Mouse (Mus musculus) CH12.LX (cell line): ENCODE measurements around the gene P4ha1. TPM values are rescaled to one million over a fixed set of nuclear protein-coding genes. Genes with fewer than 3 reads are reported as not detected.

ENCODE experiments used
- DNase-seq: peaks from one replicate; pipeline ENCODE4 v3.0.0-alpha.2; 2013; ENCODE audit errors: extremely low read depth
- H3K27ac ChIP-seq: 2 replicates; pipeline ENCODE4 v1.5.1; 2012; ENCODE audit warnings: low read depth, mild to moderate bottlenecking, control low read depth, moderate library complexity; ENCODE audit not compliant: insufficient read depth
- H3K27me3 ChIP-seq: replicated peaks from 2 replicates; pipeline ENCODE3; 2012; ENCODE audit warnings: inconsistent platforms
- H3K36me3 ChIP-seq, 2 experiments: replicated peaks in 1 of 2; 2 replicates each; pipeline versions ENCODE3 to v1.6.1; 2012; ENCODE audit warnings: inconsistent platforms in 1 of 2, low read length in 1 of 2, mild to moderate bottlenecking in 1 of 2, mixed read lengths in 1 of 2, moderate library complexity in 1 of 2; ENCODE audit not compliant: control insufficient read depth in 1 of 2, insufficient read depth in 1 of 2
- H3K4me1 ChIP-seq, 2 experiments: 2 replicates each; pipeline ENCODE4 v1.6.1; 2012; ENCODE audit warnings: inconsistent platforms in 1 of 2, moderate library complexity in 1 of 2; ENCODE audit not compliant: insufficient read depth in 2 of 2, control insufficient read depth in 1 of 2
- H3K4me2 ChIP-seq: 2 replicates; pipeline ENCODE4 v1.6.1; 2012; ENCODE audit warnings: low read depth, mild to moderate bottlenecking, control low read depth; ENCODE audit not compliant: poor library complexity, insufficient read depth, severe bottlenecking
- H3K4me3 ChIP-seq, 3 experiments: fragments of 150-350 bp in 1 of 3; sonication (generic) in 1 of 3; replicated peaks in 1 of 3; 2 replicates each; pipeline versions ENCODE3 to v1.5.1; 2011 to 2012; ENCODE audit warnings: low read depth in 2 of 3, low read length in 2 of 3, mild to moderate bottlenecking in 2 of 3, moderate library complexity in 2 of 3, control low read depth in 1 of 3, improper control_type of control experiment in 1 of 3, inconsistent platforms in 1 of 3, mixed read lengths in 1 of 3; ENCODE audit not compliant: poor library complexity in 1 of 3
- H3K79me2 ChIP-seq: replicated peaks from 2 replicates; pipeline ENCODE4 v1.6.1; 2012; ENCODE audit warnings: mild to moderate bottlenecking, moderate library complexity; ENCODE audit not compliant: control insufficient read depth, poor library complexity, insufficient read depth, severe bottlenecking; ENCODE audit errors: extremely low read depth
- H3K9ac ChIP-seq: 2 replicates; pipeline ENCODE4 v1.6.1; 2012; ENCODE audit warnings: low read depth, mild to moderate bottlenecking, control low read depth, moderate library complexity; ENCODE audit not compliant: insufficient read depth
- H3K9me3 ChIP-seq: replicated peaks from 2 replicates; pipeline ENCODE3; 2012; ENCODE audit warnings: low read length, inconsistent platforms, mixed read lengths
- BHLHE40 ChIP-seq: IDR thresholded peaks from 2 replicates; pipeline ENCODE4 v1.6.1; 2011; ENCODE audit warnings: mild to moderate bottlenecking, low read depth, low read length, improper control_type of control experiment
- E2F4 ChIP-seq: IDR thresholded peaks from 2 replicates; pipeline ENCODE4 v1.6.1; 2011; ENCODE audit warnings: low read depth, low read length, improper control_type of control experiment; ENCODE audit not compliant: insufficient replicate concordance
- ETS1 ChIP-seq: conservative IDR thresholded peaks from 2 replicates; pipeline ENCODE4 v1.6.1; 2012; ENCODE audit warnings: low read depth, mild to moderate bottlenecking, inconsistent platforms, low read length, improper control_type of control experiment, moderate library complexity
- GABPA ChIP-seq: IDR thresholded peaks from 2 replicates; pipeline ENCODE4 v1.6.1; 2012; ENCODE audit warnings: low read depth, low read length, improper control_type of control experiment, inconsistent platforms; ENCODE audit not compliant: insufficient replicate concordance
- IRF4 ChIP-seq: IDR thresholded peaks from 2 replicates; pipeline ENCODE4 v1.6.1; 2014; ENCODE audit warnings: low read depth, mild to moderate bottlenecking, inconsistent platforms, low read length, improper control_type of control experiment
- MAX ChIP-seq: IDR thresholded peaks from 2 replicates; pipeline ENCODE4 v1.6.1; 2011; ENCODE audit warnings: low read length, improper control_type of control experiment
- MXI1 ChIP-seq: IDR thresholded peaks from 2 replicates; pipeline ENCODE4 v1.6.1; 2011; ENCODE audit warnings: mild to moderate bottlenecking, low read depth, low read length, improper control_type of control experiment
- PAX5 ChIP-seq: IDR thresholded peaks from 2 replicates; pipeline ENCODE4 v1.6.1; 2012; ENCODE audit warnings: low read length, inconsistent platforms, mixed read lengths
- TCF12 ChIP-seq: IDR thresholded peaks from 2 replicates; pipeline ENCODE4 v1.6.1; 2014; ENCODE audit warnings: low read depth, mild to moderate bottlenecking, inconsistent platforms, low read length, improper control_type of control experiment
- UBTF ChIP-seq: IDR thresholded peaks from 2 replicates; pipeline ENCODE4 v1.6.1; 2012; ENCODE audit warnings: low read depth, mild to moderate bottlenecking, inconsistent platforms, low read length, improper control_type of control experiment, moderate library complexity
- USF2 ChIP-seq: conservative IDR thresholded peaks from 2 replicates; pipeline ENCODE4 v1.6.1; 2011; ENCODE audit warnings: low read depth, low read length, improper control_type of control experiment
- ZC3H11A ChIP-seq: IDR thresholded peaks from 2 replicates; pipeline ENCODE4 v1.6.1; 2012; ENCODE audit warnings: low read depth, mild to moderate bottlenecking, inconsistent platforms, low read length, improper control_type of control experiment
- ZKSCAN1 ChIP-seq: IDR thresholded peaks from 2 replicates; pipeline ENCODE4 v1.6.1; 2012; ENCODE audit warnings: low read depth, inconsistent platforms, low read length, improper control_type of control experiment, borderline replicate concordance
- ZMIZ1 ChIP-seq: IDR thresholded peaks from 2 replicates; pipeline ENCODE4 v1.6.1; 2012; ENCODE audit warnings: low read depth, mild to moderate bottlenecking, inconsistent platforms, low read length, improper control_type of control experiment
- ZNF384 ChIP-seq: IDR thresholded peaks from 2 replicates; pipeline ENCODE4 v1.6.1; 2012; ENCODE audit warnings: low read depth, low read length, improper control_type of control experiment, inconsistent platforms
- dilution Hi-C: fragments of 300-500 bp; cut with MboI; formaldehyde crosslinking; loops from 2 replicates; pipeline ENCODE4 v1.14.3; 2020; ENCODE audit warnings: low sequenced_read_pairs; ENCODE audit not compliant: extremely low pct_unique_long_range_greater_than_20kb, extremely low pct_ligation_motif_present
- in situ Hi-C: fragments of 300-500 bp; cut with MboI; formaldehyde crosslinking; loops from 3 replicates; pipeline ENCODE4 v1.14.3; 2019; ENCODE audit warnings: low sequenced_read_pairs, low pct_ligation_motif_present, low pct_unique_long_range_greater_than_20kb, mixed read lengths
- polyA plus RNA-seq: library from polyadenylated mRNA; unstranded; fragments of >175 nt; gene quantifications from 2 replicates; pipeline ENCODE4 v1.2.1, GENCODE M21; 2012; ENCODE audit warnings: low read depth; ENCODE audit not compliant: insufficient read length
- total RNA-seq, 2 experiments: library from RNA; depleted of rRNA; stranded (reverse); fragments of 300-350 nt in 1 of 2; fragments of >200 nt in 1 of 2; gene quantifications; 2 replicates each; pipeline ENCODE4 v1.2.3; 2012 to 2014

Gene P4ha1
- total and polyA plus RNA-seq, 3 experiments, result 38.4 to 138 (median 87.2) TPM

DNA sequence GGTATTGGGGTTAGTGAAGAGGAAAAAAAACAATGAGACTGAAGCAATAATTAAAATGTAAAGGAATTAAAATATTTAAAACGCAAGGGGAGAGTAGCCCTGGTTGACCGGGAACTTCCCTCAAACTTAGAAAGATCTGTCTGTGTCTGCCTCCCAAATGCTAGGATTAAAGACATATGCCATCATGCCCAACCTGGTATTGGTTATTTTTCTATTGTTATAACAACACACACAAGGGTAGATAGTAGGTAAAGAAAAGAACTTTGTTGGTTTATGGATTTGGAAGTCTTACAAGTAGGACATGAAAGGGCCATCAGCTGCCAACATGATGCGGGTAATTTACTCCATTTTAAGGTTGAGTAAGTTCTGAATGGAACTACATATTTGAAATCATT lies 4.2 kb downstream of the P4ha1 start:
- no peak for DNase-seq
- Histone ChIP-seq H3K4me2 (no peak overlapping the region), H3K9me3 (no peaks in the 10 kb centered on the region), H3K4me1 (peaks cover 0 to 54% of the 10 kb centered on the region in 2 experiments; a peak in 2 of 4 replicates), H3K36me3 (peaks cover 0 to 15% of the 10 kb centered on the region in 2 experiments), H3K9ac (no peak overlapping the region), H3K4me3 (no peak overlapping the region), H3K27ac (no peak overlapping the region), H3K79me2 (peaks cover 54% of the 10 kb centered on the region), H3K27me3 (no peaks in the 10 kb centered on the region)
- dilution Hi-C loops, result no loop called here
- in situ Hi-C loops, result no loop called here
- TF ChIP-seq UBTF (no peak), ZMIZ1 (no peak), MAX (no peak), GABPA (no peak), IRF4 (no peak), USF2 (no peak), TCF12 (no peak), ZKSCAN1 (no peak), E2F4 (no peak), ZNF384 (no peak), MXI1 (no peak), ZC3H11A (no peak)

DNA sequence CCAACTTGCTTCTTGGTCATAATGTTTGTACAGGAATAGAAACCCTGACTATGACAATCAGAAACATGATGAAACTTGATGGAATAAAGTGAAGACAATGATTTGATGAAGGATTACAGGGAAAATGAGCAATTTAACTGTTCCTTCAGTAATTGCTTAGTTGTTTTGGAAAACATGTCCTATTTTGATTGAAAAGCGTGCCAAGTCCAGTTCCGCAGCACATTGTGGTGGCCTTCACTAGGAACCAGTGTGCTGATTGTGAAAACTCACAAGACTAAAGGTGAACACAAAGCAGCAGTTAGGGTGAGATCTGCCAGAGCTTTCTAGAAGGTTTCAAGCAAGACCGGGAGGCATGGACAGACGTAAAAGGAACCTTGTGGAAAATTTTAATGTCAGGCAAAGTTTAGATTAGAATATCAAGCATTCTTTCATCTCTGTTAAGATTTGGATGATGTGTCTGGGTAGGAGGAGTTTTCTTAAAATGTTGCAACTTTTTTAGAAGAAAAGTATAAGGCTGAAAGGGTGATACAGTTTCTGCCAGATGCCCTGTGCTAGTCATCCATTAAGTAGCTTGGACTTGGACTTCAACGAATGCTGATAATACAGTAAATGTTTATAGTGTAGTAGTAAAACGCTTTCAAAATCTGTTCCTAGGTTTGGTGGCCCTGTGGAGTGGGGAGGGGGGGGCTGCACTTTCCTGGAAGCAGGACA lies 8.6 kb downstream of the P4ha1 start:
- Histone ChIP-seq H3K79me2 (peaks cover 54% of the 10 kb centered on the region), H3K4me3 (no peak overlapping the region), H3K4me2 (no peak overlapping the region), H3K9me3 (no peaks in the 10 kb centered on the region), H3K4me1 (peaks cover 6 to 77% of the 10 kb centered on the region in 2 experiments), H3K9ac (no peak overlapping the region), H3K36me3 (peaks cover 0 to 22% of the 10 kb centered on the region in 2 experiments), H3K27me3 (no peaks in the 10 kb centered on the region), H3K27ac (no peak overlapping the region)
- no peak for DNase-seq
- dilution Hi-C loops, result no loop called here
- no peak for TF ChIP-seq BHLHE40
- no peak for TF ChIP-seq GABPA
- TF ChIP-seq ETS1, result no peak
- TF ChIP-seq PAX5, result no peak
- in situ Hi-C loops, result no loop called here
